Mouse (Mus musculus): ENCODE results near the gene Sh3gl1.

Gene Sh3gl1

GRCm38 (mm10) chr17:55999794-56000499 lies 36.5 kb downstream of the Sh3gl1 start:
- no peak for DNase-seq (ENCODE audit: low spot score in 2 of 2)

- DNase-seq (ENCODE audit: low spot score in 2 of 2), result no peak
Observed at GRCm38 (mm10) chr17:55996007-55996406, 40.4 kb downstream of the Sh3gl1 start.

GRCm38 (mm10) chr17:55990278-55990898 lies 46.0 kb downstream of the Sh3gl1 start:
- DNase-seq (ENCODE audit: low spot score in 2 of 2), result no peak

- DNase-seq (ENCODE audit: low spot score in 2 of 2), result no peak
Observed at GRCm38 (mm10) chr17:55986030-55986961, 50.1 kb downstream of the Sh3gl1 start, which contains the start of gene Fsd1. Gene Fsd1 (plus strand): TSS chr17:55986509.

GRCm38 (mm10) chr17:55977301-55977700 lies 59.1 kb downstream of the Sh3gl1 start:
- DNase-seq (ENCODE audit: low spot score in 2 of 2), result no peak

GRCm38 (mm10) chr17:55976255-55976862 lies 60.1 kb downstream of the Sh3gl1 start:
- DNase-seq (ENCODE audit: low spot score in 2 of 2), result peak; percentile 59 to 82

GRCm38 (mm10) chr17:55971453-55971852 lies 65.0 kb downstream of the Sh3gl1 start:
- DNase-seq (ENCODE audit: low spot score in 2 of 2), result no peak

GRCm38 (mm10) chr17:55969966-55970891 lies 66.2 kb downstream of the Sh3gl1 start, which contains the start of gene Shd:
Gene Shd (plus strand): TSS chr17:55970467.
- no peak for DNase-seq (ENCODE audit: low spot score in 2 of 2)

GRCm38 (mm10) chr17:55969560-55969959 lies 66.9 kb downstream of the Sh3gl1 start:
- no peak for DNase-seq (ENCODE audit: low spot score in 2 of 2)

GRCm38 (mm10) chr17:55968210-55968609 lies 68.2 kb downstream of the Sh3gl1 start:
- DNase-seq (ENCODE audit: low spot score in 2 of 2), result no peak

- no peak for DNase-seq (ENCODE audit: low spot score in 2 of 2)
Observed at GRCm38 (mm10) chr17:55967186-55967585, 69.2 kb downstream of the Sh3gl1 start.
